Mouse (Mus musculus): Measurements from ENCODE around the gene Gm49342.

DNA sequence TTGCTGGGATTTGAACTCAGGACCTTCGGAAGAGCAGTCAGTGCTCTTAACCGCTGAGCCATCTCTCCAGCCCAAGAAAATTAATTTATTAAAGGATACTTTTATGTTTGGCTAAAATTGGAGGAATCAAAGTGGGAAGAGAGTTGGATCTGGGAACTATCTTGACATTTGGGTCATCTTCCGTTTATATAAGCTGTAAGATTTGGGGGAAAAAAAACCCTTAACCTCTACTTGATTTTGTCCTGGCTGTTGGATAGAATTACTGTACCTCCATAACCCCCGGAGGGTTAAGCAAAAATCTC lies 39.5 kb upstream of the Gm49342 start:
- TF ChIP-seq EP300 (IDR thresholded peaks at IDR 0.05; ENCODE audit: low read depth), result no peak
- 0 out of 2 replicates have a peak, but pooled peaks have one; percentile 6 for TF ChIP-seq CTCF (IDR thresholded peaks at IDR 0.05; ENCODE audit: low read depth)

Measured in liver, postnatal 0 days (tissue).